Mouse (Mus musculus) liver, postnatal 0 days (tissue): ENCODE data around the gene Zbtb43. TPM values are rescaled to one million over a fixed set of nuclear protein-coding genes. Genes with fewer than 3 reads are reported as not detected.

Experiments
- ATAC-seq: fragments of 200-750 bp; cut with Nextera tagmentation; 2 replicates; pipeline ENCODE4 v1.8.0; 2017; ENCODE audit warnings: mild to moderate bottlenecking, moderate library complexity
- DNase-seq: peaks from one replicate; pipeline ENCODE4 v3.0.0-alpha.2; 2016
- H3K27ac ChIP-seq: fragments of 300-500 bp; sonication (generic); 2 replicates; pipeline ENCODE4 v1.5.1; 2014; ENCODE audit warnings: antibody characterized with exemption, moderate library complexity, mild to moderate bottlenecking, low read depth
- H3K27me3 ChIP-seq: fragments of 300-500 bp; sonication (generic); 2 replicates; pipeline ENCODE4 v1.6.1; 2014; ENCODE audit warnings: low read length, control low read depth, mixed read lengths; ENCODE audit not compliant: insufficient read depth
- H3K36me3 ChIP-seq: fragments of 300-500 bp; sonication (generic); replicated peaks from 2 replicates; pipeline ENCODE4 v1.6.1; 2014; ENCODE audit warnings: mild to moderate bottlenecking, control low read depth, low read length, moderate library complexity, mixed read lengths; ENCODE audit not compliant: insufficient read depth
- H3K4me1 ChIP-seq: fragments of 300-500 bp; sonication (generic); 2 replicates; pipeline ENCODE4 v1.6.1; 2014; ENCODE audit warnings: antibody characterized with exemption, mild to moderate bottlenecking, control low read depth; ENCODE audit not compliant: insufficient read depth
- H3K4me2 ChIP-seq: fragments of 300-500 bp; sonication (generic); 2 replicates; pipeline ENCODE4 v1.6.1; 2014; ENCODE audit warnings: low read depth, mild to moderate bottlenecking, low read length, moderate library complexity, mixed read lengths
- H3K4me3 ChIP-seq: fragments of 300-500 bp; sonication (generic); 2 replicates; pipeline ENCODE4 v1.5.1; 2014; ENCODE audit warnings: low read depth, low read length
- H3K9ac ChIP-seq: fragments of 300-500 bp; sonication (generic); replicated peaks from 2 replicates; pipeline ENCODE4 v1.6.1; 2014; ENCODE audit warnings: mild to moderate bottlenecking, moderate library complexity
- H3K9me3 ChIP-seq: fragments of 300-500 bp; sonication (generic); 2 replicates; pipeline ENCODE4 v1.6.1; 2016; ENCODE audit warnings: mild to moderate bottlenecking, control low read depth, low read length, mixed read lengths
- CTCF ChIP-seq: sonication (generic); IDR thresholded peaks from 2 replicates; pipeline ENCODE4 v1.5.1; 2016; ENCODE audit warnings: antibody characterized with exemption, low read depth
- EP300 ChIP-seq: IDR thresholded peaks from 2 replicates; pipeline ENCODE4 v1.6.1; 2016; ENCODE audit warnings: antibody characterized with exemption, low read depth, mild to moderate bottlenecking
- WGBS: fragments of 180-500 bp; shearing (Covaris S2); extraction: QIAGEN DNeasy Blood & Tissue Kit; methylation state at CpG from one replicate; pipeline ENCODE4 v1.1.7; 2014; ENCODE audit not compliant: insufficient replicate concordance; 5-methylcytosine and 5-hydroxymethylcytosine counted together
- polyA plus RNA-seq: library from polyadenylated mRNA; unstranded; fragments of >200 nt; fragmentation: Nextera tagmentation; extraction: Ambion mirVana; gene quantifications from 2 replicates; pipeline ENCODE4 v1.2.1, GENCODE M21; 2015

Gene Zbtb43
- 6.1 and 8.0 TPM in 2 replicates for polyA plus RNA-seq

DNA sequence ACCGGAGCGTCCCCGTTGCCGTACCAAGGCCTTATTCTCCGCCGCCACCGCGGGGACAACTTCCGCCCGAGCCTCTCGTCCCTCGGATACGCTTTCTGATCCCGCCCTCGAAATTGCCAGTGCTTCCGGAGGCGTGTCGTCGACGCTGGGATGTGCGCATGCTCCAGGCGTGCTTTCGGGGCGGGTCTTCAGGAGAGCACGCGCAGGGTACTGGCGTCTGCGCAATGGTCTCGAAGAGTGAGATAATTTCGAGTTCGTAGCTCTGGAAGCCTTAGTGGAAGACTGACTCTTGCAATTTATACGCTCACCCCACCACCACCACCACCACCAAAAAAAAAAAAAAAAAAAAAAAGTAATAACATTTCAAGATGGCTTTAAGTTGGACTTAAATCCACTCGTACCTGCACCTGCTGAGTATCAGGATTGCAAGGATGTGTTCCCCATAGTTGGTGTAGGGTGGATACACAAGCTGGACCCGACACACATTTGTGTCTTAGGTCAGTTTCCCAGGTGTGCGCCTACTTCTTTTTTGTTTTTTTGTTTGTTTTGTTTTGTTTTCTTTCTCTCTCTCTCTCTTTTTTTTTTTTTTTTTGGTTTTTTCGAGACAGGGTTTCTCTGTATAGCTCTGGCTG is at the start of gene Zbtb43:
TSS of gene Zbtb43 (minus strand) at position 94 of the 632 bp plus-strand sequence.
- peak within 1 kb of the TSS; percentile 97 for H3K4me3 ChIP-seq
- peak; percentile 89 for ATAC-seq
- DNase-seq: peak; percentile 97
- H3K4me2 ChIP-seq: peak within 1 kb of the TSS; percentile 90
- 5% methylated on average over 36 of the region's 36 CpGs for WGBS
- H3K27me3 ChIP-seq: no peaks in the 10 kb centered on the region
- peak within 1 kb of the TSS; percentile 98 for H3K27ac ChIP-seq
- H3K9me3 ChIP-seq: no peaks in the 10 kb centered on the region
- peaks cover 14% of the 10 kb centered on the region for H3K4me1 ChIP-seq
- peak within 1 kb of the TSS; percentile 98 for H3K9ac ChIP-seq
- TF ChIP-seq EP300 (no peak), CTCF (no peak)
- 0 out of 2 replicates have a peak, but pooled peaks cover 4% of the 10 kb centered on the region for H3K36me3 ChIP-seq

DNA sequence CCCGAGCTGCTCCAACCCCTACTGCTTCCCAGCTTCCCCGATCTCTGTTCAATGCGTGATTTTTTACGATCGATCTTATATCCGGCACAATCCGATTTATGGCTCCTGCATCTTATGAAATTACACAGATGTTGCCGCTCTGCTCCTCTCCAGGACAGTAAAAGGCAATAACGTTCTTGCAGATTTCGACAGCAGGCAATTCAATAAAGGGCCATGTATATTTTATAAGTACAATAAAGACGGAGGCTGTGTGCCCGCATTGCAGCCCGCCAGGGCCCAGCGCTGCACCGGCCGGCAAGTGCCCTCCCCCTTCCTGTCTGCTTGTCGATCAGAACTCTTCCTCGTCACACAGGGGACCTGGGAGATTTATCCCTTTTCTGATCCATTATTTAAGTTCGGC is 47.5 kb upstream of the Zbtb43 start:
- no peak for TF ChIP-seq CTCF
- no peak for TF ChIP-seq EP300

DNA sequence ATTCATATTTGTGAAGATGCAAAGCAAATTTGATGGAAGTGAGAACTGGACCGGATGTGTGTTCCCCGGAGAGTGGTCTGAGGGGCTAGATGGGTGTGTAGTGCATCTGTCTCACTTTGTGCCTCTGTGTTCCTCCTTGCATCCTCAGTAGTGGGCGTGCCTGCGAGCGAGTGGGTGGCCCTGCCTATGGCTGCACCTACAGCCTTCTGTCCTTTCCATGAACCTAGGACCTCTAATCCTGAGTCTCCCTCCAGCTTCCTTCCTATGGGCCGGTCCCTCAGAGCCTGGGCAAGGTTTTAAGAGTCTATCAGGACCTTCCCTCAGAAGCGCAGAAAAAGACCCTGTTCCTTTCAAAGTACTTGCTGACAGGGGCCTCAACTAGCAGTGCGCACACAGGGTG is 47.1 kb upstream of the Zbtb43 start:
- 79% methylated on average over 8 of the region's 8 CpGs for WGBS
- no peak overlapping the region for H3K9ac ChIP-seq
- H3K9me3 ChIP-seq: no peaks in the 10 kb centered on the region
- DNase-seq (no peak), ATAC-seq (no peak)
- no peaks in the 10 kb centered on the region for H3K4me1 ChIP-seq
- no peak overlapping the region for H3K27ac ChIP-seq
- no peaks in the 10 kb centered on the region for H3K36me3 ChIP-seq
- no peak overlapping the region for H3K4me2 ChIP-seq
- H3K4me3 ChIP-seq: no peak overlapping the region
- no peak for TF ChIP-seq CTCF
- TF ChIP-seq EP300: no peak
- no peaks in the 10 kb centered on the region for H3K27me3 ChIP-seq

More for the DNA sequence above, 47.5 kb upstream of the Zbtb43 start:
- Histone ChIP-seq H3K9ac (no peak overlapping the region), H3K4me3 (no peak overlapping the region), H3K36me3 (no peaks in the 10 kb centered on the region), H3K9me3 (no peaks in the 10 kb centered on the region), H3K4me2 (no peak overlapping the region), H3K27me3 (no peaks in the 10 kb centered on the region), H3K4me1 (no peaks in the 10 kb centered on the region), H3K27ac (no peak overlapping the region)
- DNase-seq (no peak), ATAC-seq (no peak)
- WGBS: 66% methylated on average over 19 of the region's 19 CpGs

DNA sequence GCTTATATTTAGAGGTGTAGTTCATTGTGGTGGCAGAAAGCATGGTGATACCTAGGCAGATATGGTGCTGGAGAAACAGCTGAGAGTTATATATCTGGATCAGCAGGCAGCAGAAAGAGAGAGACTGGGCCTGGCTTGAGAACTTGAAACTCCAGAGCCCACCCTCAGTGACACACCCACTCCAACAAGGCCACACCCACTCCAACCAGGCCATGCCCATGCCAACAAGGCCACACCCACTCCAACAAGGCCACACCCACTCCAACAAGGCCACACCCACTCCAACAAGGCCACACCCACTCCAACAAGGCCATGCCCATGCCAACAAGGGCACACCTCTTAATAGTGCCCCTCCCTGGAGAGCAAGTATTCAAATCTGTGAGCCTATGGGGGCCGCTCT is 42.4 kb upstream of the Zbtb43 start:
- H3K27ac ChIP-seq: no peak overlapping the region
- H3K36me3 ChIP-seq: no peaks in the 10 kb centered on the region
- WGBS: 91% methylated on average over 1 of the region's 1 CpGs
- no peak overlapping the region for H3K4me2 ChIP-seq
- DNase-seq: no peak
- H3K27me3 ChIP-seq: no peaks in the 10 kb centered on the region
- no peaks in the 10 kb centered on the region for H3K9me3 ChIP-seq
- no peaks in the 10 kb centered on the region for H3K4me1 ChIP-seq
- no peak overlapping the region for H3K4me3 ChIP-seq
- ATAC-seq: no peak
- H3K9ac ChIP-seq: no peak overlapping the region
- no peak for TF ChIP-seq EP300
- no peak for TF ChIP-seq CTCF

DNA sequence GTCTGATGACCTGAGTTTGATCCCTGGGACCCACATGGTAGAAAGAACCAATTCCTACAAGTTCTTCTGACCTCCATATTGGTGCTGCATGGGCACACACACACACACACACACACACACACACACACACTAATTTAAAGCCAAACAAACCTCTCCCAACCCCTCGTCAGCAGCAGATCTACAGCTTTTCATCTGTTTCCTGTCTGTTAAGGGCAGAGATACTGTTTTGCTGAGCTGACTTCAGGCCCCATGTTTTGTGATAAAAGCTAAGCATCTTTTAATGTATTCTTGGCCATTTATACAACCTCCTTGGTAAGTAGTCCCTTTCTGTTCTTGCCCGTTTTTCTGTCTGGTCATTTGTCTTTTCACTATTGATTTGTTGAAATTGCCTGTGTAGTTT is 34.2 kb upstream of the Zbtb43 start:
- Histone ChIP-seq H3K27me3 (no peaks in the 10 kb centered on the region), H3K27ac (no peak overlapping the region), H3K9me3 (no peaks in the 10 kb centered on the region), H3K36me3 (no peaks in the 10 kb centered on the region), H3K4me3 (no peak overlapping the region), H3K4me2 (no peak overlapping the region), H3K9ac (no peak overlapping the region), H3K4me1 (no peaks in the 10 kb centered on the region)
- ATAC-seq (no peak), DNase-seq (no peak)
- 14% methylated on average over 2 of the region's 2 CpGs for WGBS
- no peak for TF ChIP-seq EP300
- no peak for TF ChIP-seq CTCF

DNA sequence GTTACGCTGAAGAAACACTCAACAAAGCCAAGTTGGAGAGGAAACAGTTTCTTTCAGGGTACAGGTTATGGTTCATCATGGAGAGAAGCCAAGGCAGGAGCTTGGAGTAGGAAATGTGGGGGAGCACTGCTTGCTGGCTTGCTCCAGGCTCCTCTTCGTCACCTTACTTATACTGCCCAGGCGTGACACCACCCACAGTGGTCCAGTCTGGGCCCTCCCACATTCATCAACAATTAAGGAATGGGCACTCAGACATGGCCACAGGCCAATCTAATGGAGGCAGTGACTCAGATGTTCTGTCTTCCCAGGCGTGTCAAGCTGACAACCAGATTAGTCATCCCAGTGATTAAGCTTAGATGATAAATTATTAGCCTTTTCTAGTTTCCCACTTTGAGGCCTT is 29.9 kb upstream of the Zbtb43 start:
- Histone ChIP-seq H3K4me3 (no peak overlapping the region), H3K4me1 (no peaks in the 10 kb centered on the region), H3K27ac (no peak overlapping the region), H3K9me3 (no peaks in the 10 kb centered on the region), H3K9ac (no peak overlapping the region), H3K4me2 (no peak overlapping the region), H3K27me3 (no peaks in the 10 kb centered on the region), H3K36me3 (no peaks in the 10 kb centered on the region)
- DNase-seq (no peak), ATAC-seq (no peak)
- WGBS: 68% methylated on average over 4 of the region's 4 CpGs
- TF ChIP-seq EP300 (no peak), CTCF (no peak)
